Mouse (Mus musculus): Measurements from ENCODE around the gene Epn2. TPM values are rescaled to one million over a fixed set of nuclear protein-coding genes. Genes with fewer than 3 reads are reported as not detected.

Epn2 gene
- polyA plus RNA-seq, 1 experiment: 76.0 TPM

DNA sequence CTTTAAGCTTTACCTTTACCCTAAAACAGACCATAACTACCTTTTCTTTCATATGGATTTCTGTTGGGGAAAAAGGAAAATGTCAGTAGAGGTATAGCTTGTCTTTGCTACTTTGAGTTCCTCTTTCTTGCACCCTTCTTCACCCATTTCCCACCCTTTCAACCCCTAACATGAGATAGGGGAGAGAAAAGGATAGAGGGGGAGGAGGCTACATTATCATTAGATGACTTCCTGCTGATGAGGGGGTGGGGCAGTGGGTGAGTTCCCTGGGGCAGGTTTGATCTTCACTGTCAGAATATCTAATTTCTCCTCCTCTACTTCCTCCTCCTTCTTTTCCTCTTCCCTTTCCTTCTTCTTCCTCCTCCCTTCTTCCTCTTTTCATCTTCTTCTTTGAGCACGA lies 82.0 kb downstream of the Epn2 start:
- Histone ChIP-seq H3K36me3 (ENCODE audit: control insufficient read depth, insufficient read depth, low read length, poor library complexity, severe bottlenecking) (peaks cover 3% of the 10 kb centered on the region; the same call in 1 of the 2 replicates), H3K27ac (ENCODE audit: insufficient read depth, low read length) (no peak overlapping the region), H3K27me3 (ENCODE audit: control insufficient read depth, insufficient read depth, low read length, poor library complexity, severe bottlenecking) (no peaks in the 10 kb centered on the region), H3K4me3 (ENCODE audit: low read depth, low read length) (no peak overlapping the region), H3K9me3 (replicated peaks; ENCODE audit: control insufficient read depth, insufficient read depth, low read length, poor library complexity, severe bottlenecking) (no peaks in the 10 kb centered on the region), H3K4me1 (ENCODE audit: control insufficient read depth, insufficient read depth, low read length) (no peaks in the 10 kb centered on the region), H3K9ac (ENCODE audit: low read depth, poor library complexity, severe bottlenecking) (no peak overlapping the region)
- no peak for TF ChIP-seq EP300 (IDR thresholded peaks at IDR 0.05; ENCODE audit: insufficient read depth, low read depth, low read length)
- TF ChIP-seq POLR2A (IDR thresholded peaks at IDR 0.05; ENCODE audit: insufficient read depth, low read length): no peak
- TF ChIP-seq CTCF (IDR thresholded peaks at IDR 0.05; ENCODE audit: low read depth, low read length): no peak

DNA sequence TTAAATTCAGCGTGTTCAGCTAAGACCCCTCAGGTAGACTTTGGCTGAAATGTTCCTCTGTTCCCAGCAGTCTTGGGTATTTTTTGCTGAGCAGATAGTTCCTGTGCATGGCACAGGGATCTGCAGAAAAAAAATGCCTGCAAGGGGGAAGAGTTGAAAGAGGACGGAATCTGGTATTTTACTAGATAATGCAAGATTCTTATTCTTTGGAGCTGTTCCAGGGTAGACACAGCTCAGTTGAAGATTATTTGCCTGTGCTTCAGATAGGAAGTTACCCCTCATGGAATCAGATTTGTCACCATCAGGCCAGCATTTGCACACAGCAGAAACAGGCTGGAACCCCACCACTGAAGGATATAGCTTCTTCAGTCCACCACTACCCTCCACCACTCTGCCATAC lies 84.0 kb downstream of the Epn2 start:
- H3K9ac ChIP-seq (ENCODE audit: low read depth, poor library complexity, severe bottlenecking): no peak overlapping the region
- TF ChIP-seq CTCF (IDR thresholded peaks at IDR 0.05; ENCODE audit: low read depth, low read length) (no peak), EP300 (IDR thresholded peaks at IDR 0.05; ENCODE audit: insufficient read depth, low read depth, low read length) (no peak), POLR2A (IDR thresholded peaks at IDR 0.05; ENCODE audit: insufficient read depth, low read length) (no peak)
- no peaks in the 10 kb centered on the region for H3K4me1 ChIP-seq (ENCODE audit: control insufficient read depth, insufficient read depth, low read length)
- no peaks in the 10 kb centered on the region for H3K27me3 ChIP-seq (ENCODE audit: control insufficient read depth, insufficient read depth, low read length, poor library complexity, severe bottlenecking)
- peaks cover 15% of the 10 kb centered on the region for H3K36me3 ChIP-seq (ENCODE audit: control insufficient read depth, insufficient read depth, low read length, poor library complexity, severe bottlenecking)
- no peak overlapping the region for H3K27ac ChIP-seq (ENCODE audit: insufficient read depth, low read length)
- no peak overlapping the region for H3K4me3 ChIP-seq (ENCODE audit: low read depth, low read length)
- H3K9me3 ChIP-seq (replicated peaks; ENCODE audit: control insufficient read depth, insufficient read depth, low read length, poor library complexity, severe bottlenecking): no peaks in the 10 kb centered on the region

DNA sequence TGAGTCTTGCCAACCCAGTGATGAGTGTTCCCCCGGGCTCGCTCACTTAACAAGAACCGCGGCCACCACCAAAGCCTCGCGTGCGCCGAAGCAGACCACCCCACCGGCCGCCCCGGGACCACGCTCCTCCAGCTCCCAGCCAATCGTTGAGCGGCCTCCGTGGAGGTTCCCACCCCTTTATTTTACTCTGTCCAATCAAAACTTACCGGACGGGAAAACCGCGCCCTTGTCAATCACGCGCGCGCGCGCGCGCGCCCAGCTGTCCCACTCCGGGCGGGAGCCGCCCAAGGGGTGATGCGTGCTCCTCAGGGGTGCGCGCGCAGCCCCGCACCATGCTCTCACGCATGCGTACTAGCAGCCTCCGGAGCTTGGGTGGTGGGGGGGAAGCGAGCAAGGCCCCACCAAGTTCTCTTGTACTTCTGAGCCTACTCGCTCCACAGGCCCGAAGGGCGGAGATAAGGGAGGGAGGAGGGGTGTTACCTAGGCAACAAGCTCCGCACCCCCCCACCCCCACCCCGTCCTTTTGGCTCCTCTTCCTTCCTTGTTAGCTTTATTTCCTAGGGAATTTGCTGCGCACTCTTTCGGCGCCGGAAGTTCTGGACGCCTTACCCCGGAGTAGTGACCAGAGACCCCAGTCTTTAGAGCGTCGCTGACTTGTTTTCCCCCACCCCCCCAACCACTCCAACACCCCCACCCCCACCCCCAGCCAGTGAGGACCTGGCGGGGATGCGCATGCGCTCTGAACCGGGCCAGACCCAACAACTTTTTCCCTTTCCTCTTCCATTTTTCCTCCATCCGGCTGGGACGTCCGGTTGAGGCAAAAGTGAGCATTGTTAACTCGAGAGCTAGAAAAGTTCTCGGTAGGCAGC lies 85.1 kb downstream of the Epn2 start, which contains the start of gene Mapk7:
Gene Mapk7 (minus strand): TSS at position 278 of the 869 bp plus-strand sequence.
- Histone ChIP-seq H3K27ac (ENCODE audit: insufficient read depth, low read length) (peak within 1 kb of the TSS; percentile 38; the same call in 1 of the 2 replicates), H3K36me3 (ENCODE audit: control insufficient read depth, insufficient read depth, low read length, poor library complexity, severe bottlenecking) (peaks cover 25% of the 10 kb centered on the region), H3K27me3 (ENCODE audit: control insufficient read depth, insufficient read depth, low read length, poor library complexity, severe bottlenecking) (no peaks in the 10 kb centered on the region), H3K4me3 (ENCODE audit: low read depth, low read length) (peak within 1 kb of the TSS; percentile 96), H3K4me1 (ENCODE audit: control insufficient read depth, insufficient read depth, low read length) (no peaks in the 10 kb centered on the region), H3K9me3 (replicated peaks; ENCODE audit: control insufficient read depth, insufficient read depth, low read length, poor library complexity, severe bottlenecking) (no peaks in the 10 kb centered on the region), H3K9ac (ENCODE audit: low read depth, poor library complexity, severe bottlenecking) (peak within 1 kb of the TSS; percentile 87)
- TF ChIP-seq CTCF (IDR thresholded peaks at IDR 0.05; ENCODE audit: low read depth, low read length) (no peak), POLR2A (IDR thresholded peaks at IDR 0.05; ENCODE audit: insufficient read depth, low read length) (no peak), EP300 (IDR thresholded peaks at IDR 0.05; ENCODE audit: insufficient read depth, low read depth, low read length) (no peak)

DNA sequence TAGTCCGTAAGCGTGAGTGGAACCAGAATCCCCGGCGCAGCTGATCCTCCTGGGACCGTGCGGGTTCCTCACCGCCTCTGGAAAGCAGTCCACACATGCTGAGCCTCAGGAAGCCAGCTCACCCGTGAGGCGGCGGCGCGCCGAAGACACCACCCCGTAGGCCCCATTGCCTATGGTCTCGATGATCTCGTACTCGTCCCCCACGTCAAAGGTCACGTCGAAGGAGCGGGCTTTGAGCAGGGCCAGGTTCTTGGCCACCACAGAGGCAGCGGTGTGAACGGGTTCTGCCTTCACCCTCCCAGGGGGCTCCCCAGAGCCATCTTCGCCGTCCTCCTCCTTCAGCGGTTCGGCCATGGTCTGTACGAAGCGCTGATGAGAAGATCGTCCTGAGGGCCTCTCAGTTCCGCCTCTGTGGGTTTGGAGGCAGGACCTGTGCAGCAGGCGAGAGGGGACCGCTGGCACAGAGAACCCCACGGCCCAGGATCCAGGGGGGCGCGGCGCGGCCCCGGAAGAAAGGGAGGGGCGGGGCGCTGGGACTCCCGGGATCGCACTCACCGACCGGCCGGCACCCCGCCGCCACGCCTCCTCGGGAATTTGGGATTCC lies 85.9 kb downstream of the Epn2 start:
- Histone ChIP-seq H3K36me3 (ENCODE audit: control insufficient read depth, insufficient read depth, low read length, poor library complexity, severe bottlenecking) (peaks cover 33% of the 10 kb centered on the region), H3K9ac (ENCODE audit: low read depth, poor library complexity, severe bottlenecking) (peak overlapping the region; percentile 86), H3K4me3 (ENCODE audit: low read depth, low read length) (peak overlapping the region; percentile 96), H3K9me3 (replicated peaks; ENCODE audit: control insufficient read depth, insufficient read depth, low read length, poor library complexity, severe bottlenecking) (no peaks in the 10 kb centered on the region), H3K4me1 (ENCODE audit: control insufficient read depth, insufficient read depth, low read length) (no peaks in the 10 kb centered on the region), H3K27me3 (ENCODE audit: control insufficient read depth, insufficient read depth, low read length, poor library complexity, severe bottlenecking) (no peaks in the 10 kb centered on the region), H3K27ac (ENCODE audit: insufficient read depth, low read length) (no peak overlapping the region)
- TF ChIP-seq POLR2A (IDR thresholded peaks at IDR 0.05; ENCODE audit: insufficient read depth, low read length): no peak
- no peak for TF ChIP-seq EP300 (IDR thresholded peaks at IDR 0.05; ENCODE audit: insufficient read depth, low read depth, low read length)
- no peak for TF ChIP-seq CTCF (IDR thresholded peaks at IDR 0.05; ENCODE audit: low read depth, low read length)

DNA sequence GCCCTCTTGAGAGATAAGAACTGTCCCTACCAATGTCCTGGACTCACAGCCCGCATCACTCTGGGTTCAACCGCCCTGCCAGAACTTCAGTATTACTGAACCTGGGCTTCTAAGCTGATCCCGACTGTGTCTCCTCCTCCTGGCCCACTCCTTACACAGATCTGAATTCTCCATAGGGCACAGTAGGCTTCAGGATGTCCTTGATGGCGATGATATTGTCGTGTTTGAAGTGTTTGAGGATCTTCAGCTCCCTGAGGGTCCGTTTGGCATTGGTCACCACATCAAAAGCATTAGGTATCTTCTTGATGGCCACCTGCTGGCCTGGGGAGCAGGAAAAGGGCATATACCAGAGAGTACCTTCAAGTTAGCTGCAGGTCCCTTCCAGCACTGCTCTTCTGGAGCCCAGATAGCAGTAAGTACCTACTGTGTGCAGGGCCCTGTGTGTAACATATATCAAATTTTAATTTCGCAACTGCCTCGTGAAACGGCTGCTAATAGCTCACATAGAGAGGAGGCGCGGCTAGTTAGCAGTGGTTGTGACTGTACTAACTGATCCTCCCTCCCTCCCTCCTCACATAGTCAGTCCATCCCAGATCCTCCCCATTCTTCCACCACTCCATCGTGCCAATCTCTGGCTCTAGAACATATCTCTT lies 86.6 kb downstream of the Epn2 start:
- Histone ChIP-seq H3K27ac (ENCODE audit: insufficient read depth, low read length) (no peak overlapping the region), H3K9me3 (replicated peaks; ENCODE audit: control insufficient read depth, insufficient read depth, low read length, poor library complexity, severe bottlenecking) (no peaks in the 10 kb centered on the region), H3K36me3 (ENCODE audit: control insufficient read depth, insufficient read depth, low read length, poor library complexity, severe bottlenecking) (peaks cover 35% of the 10 kb centered on the region), H3K4me3 (ENCODE audit: low read depth, low read length) (peak overlapping the region; percentile 96), H3K4me1 (ENCODE audit: control insufficient read depth, insufficient read depth, low read length) (peaks cover 2% of the 10 kb centered on the region), H3K9ac (ENCODE audit: low read depth, poor library complexity, severe bottlenecking) (peak overlapping the region; percentile 86), H3K27me3 (ENCODE audit: control insufficient read depth, insufficient read depth, low read length, poor library complexity, severe bottlenecking) (no peaks in the 10 kb centered on the region)
- TF ChIP-seq CTCF (IDR thresholded peaks at IDR 0.05; ENCODE audit: low read depth, low read length) (no peak), POLR2A (IDR thresholded peaks at IDR 0.05; ENCODE audit: insufficient read depth, low read length) (no peak), EP300 (IDR thresholded peaks at IDR 0.05; ENCODE audit: insufficient read depth, low read depth, low read length) (no peak)

Measured in ES-Bruce4 (cell line).